Mouse (Mus musculus): ENCODE results near the gene Sspo. TPM values are rescaled to one million over a fixed set of nuclear protein-coding genes. Genes with fewer than 3 reads are reported as not detected.

The Sspo gene
- polyA plus RNA-seq, 1 experiment from 2014 or later, result 0.64 TPM

DNA sequence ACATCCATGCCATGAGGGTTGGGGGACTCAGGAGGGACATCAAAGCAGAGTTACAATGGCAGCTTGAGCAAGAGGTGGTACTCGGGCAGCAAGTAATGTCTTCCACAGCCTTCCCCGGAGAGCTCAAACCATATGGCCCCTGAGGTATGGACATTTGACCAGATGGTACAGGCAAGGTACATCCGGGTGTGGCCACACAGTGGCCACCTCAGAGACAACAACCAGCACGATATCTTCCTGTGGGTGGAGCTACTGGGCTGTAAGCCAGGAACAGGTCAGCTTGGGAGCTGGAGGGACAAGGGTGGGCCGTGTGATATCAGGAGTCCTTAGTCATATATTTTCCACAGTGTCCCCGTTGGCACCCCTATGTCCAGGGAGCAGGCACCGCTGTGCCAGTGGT, 19.5 kb downstream of the Sspo start:
- Histone ChIP-seq H3K9me3 (no peaks in the 10 kb centered on the region), H3K36me3 (no peaks in the 10 kb centered on the region), H3K4me1 (replicated peaks) (peaks cover 30% of the 10 kb centered on the region), H3K27me3 (ENCODE audit: insufficient read depth, poor library complexity, severe bottlenecking) (no peaks in the 10 kb centered on the region), H3K4me3 (no peak overlapping the region), H3K27ac (no peak overlapping the region; the same call in none of the 2 replicates)
- WGBS, result 82% methylated on average over 7 of the region's 7 CpGs
- DNase-seq (ENCODE audit: low spot score), result no peak

DNA sequence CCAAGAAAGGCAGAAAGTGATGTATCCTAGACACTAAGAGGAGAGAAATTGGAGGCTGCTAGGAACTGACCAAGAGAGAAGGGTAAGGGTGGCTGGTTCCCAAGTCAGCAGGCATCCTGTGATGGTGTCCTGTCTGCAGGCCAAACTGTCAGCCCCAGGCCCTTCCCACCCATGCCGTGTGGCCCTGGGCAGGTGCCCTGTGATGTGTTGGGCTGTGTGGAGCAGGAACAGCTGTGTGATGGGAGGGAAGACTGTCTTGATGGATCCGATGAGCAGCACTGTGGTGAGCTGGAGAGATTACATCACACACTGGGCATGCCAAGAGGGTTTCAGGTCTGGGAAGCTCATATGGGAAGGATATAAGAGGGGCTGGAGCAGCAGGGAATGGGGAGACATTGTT, 22.7 kb downstream of the Sspo start:
- Histone ChIP-seq H3K36me3 (no peaks in the 10 kb centered on the region), H3K9me3 (no peaks in the 10 kb centered on the region), H3K4me1 (replicated peaks) (peaks cover 17% of the 10 kb centered on the region), H3K27ac (no peak overlapping the region), H3K27me3 (ENCODE audit: insufficient read depth, poor library complexity, severe bottlenecking) (no peaks in the 10 kb centered on the region), H3K4me3 (no peak overlapping the region)
- no peak for DNase-seq (ENCODE audit: low spot score)
- 90% methylated on average over 2 of the region's 2 CpGs for WGBS

DNA sequence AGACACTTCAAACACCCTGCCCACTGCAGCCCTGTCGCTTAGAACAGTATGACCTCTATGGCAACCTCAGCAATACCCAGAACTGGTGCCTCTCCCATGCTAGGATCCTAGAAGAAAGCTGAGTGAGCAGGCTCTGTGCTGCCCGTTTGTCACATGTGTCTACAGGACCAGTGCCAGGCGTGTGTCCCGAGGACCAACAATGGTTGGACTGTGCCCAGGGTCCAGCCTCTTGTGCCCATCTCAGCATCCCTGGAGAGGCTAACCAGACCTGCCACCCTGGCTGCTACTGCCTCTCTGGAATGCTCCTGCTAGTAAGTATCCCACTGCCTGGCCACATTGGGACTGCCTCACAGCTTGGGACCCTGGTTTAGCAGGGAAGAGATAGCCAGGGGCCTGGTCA, 30.4 kb downstream of the Sspo start:
- peaks cover 20% of the 10 kb centered on the region; the same call in 1 of the 2 replicates for H3K4me1 ChIP-seq (replicated peaks)
- H3K9me3 ChIP-seq, result no peaks in the 10 kb centered on the region
- WGBS, result 88% methylated on average over 4 of the region's 4 CpGs
- no peaks in the 10 kb centered on the region for H3K27me3 ChIP-seq (ENCODE audit: insufficient read depth, poor library complexity, severe bottlenecking)
- no peaks in the 10 kb centered on the region for H3K36me3 ChIP-seq
- no peak overlapping the region for H3K27ac ChIP-seq
- no peak overlapping the region for H3K4me3 ChIP-seq
- DNase-seq (ENCODE audit: low spot score), result no peak

DNA sequence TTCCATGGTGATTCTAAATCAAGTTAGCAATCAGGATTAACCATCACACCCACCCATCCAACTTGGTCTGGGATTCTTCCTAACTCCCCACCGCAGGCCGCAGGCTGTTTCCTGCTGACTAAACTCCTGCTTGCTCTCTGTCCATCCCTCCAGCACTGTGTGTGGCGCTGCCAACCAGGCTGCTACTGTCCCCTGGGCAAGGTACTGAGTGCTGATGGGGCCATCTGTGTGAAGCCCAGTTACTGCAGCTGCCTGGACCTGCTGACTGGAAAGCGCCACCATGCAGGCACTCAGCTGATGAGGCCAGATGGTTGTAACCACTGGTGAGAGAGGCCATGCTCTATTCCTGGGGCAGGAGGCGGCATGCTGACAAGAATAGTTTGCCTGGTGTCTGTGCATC, 34.5 kb downstream of the Sspo start:
- WGBS, result 68% methylated on average over 5 of the region's 5 CpGs
- H3K4me1 ChIP-seq (replicated peaks), result peaks cover 27% of the 10 kb centered on the region
- H3K36me3 ChIP-seq, result no peaks in the 10 kb centered on the region
- peaks cover 2% of the 10 kb centered on the region; the same call in 1 of the 2 replicates for H3K27me3 ChIP-seq (ENCODE audit: insufficient read depth, poor library complexity, severe bottlenecking)
- 0 out of 2 replicates have a peak overlapping the region, but pooled peaks have one; percentile 40 for H3K27ac ChIP-seq
- no peak for DNase-seq (ENCODE audit: low spot score)
- H3K4me3 ChIP-seq, result no peak overlapping the region
- no peaks in the 10 kb centered on the region for H3K9me3 ChIP-seq

DNA sequence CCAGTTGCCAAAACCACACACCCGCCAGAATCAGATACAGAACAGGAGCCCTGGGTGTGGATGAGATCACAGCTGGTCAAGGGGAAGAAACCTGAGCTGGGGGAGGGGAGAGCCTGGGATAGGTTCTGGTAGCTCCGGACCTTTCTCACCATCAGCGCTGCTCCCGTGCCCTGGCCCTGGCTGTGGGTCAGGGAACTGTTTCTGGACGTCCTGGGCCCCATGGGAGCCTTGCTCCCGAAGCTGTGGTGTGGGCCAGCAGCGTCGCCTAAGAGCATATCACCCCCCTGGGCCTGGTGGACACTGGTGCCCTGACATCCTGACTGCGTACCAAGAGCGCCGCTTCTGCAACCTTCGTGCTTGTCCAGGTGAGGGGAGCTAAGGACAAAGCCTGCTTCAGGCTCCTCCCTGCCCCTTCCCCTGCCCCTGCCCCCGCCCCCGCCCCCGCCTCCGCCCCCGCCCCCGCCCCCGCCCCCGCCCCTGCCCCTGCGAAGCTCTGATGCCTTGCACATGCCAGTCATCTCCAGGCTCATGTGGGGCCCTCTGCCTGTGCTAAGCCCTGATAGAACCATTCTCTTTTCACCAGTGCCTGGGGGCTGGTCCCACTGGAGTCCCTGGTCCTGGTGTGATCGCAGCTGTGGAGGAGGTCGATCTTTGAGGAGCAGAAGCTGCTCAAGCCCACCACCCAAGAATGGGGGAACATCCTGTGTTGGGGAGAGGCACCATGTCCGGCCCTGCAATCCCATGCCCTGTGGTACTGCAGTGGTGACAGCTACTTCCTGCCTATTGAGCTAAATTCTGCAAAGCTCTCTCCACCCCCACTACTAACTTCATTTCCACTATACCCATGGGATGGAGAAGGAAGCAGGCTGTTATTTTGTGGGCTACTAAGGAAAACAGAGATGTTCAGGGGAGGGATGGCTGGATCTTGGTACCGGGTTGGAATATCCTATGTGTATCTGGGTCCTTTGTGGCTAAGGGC, 40.0 kb downstream of the Sspo start:
- Histone ChIP-seq H3K27me3 (ENCODE audit: insufficient read depth, poor library complexity, severe bottlenecking) (peaks cover 19% of the 10 kb centered on the region), H3K4me3 (peak overlapping the region; percentile 44), H3K36me3 (no peaks in the 10 kb centered on the region), H3K4me1 (replicated peaks) (peaks cover 44% of the 10 kb centered on the region), H3K9me3 (no peaks in the 10 kb centered on the region), H3K27ac (peak overlapping the region; percentile 85)
- 13% methylated on average over 19 of the region's 25 CpGs for WGBS
- DNase-seq (ENCODE audit: low spot score), result peak; percentile 58

DNA sequence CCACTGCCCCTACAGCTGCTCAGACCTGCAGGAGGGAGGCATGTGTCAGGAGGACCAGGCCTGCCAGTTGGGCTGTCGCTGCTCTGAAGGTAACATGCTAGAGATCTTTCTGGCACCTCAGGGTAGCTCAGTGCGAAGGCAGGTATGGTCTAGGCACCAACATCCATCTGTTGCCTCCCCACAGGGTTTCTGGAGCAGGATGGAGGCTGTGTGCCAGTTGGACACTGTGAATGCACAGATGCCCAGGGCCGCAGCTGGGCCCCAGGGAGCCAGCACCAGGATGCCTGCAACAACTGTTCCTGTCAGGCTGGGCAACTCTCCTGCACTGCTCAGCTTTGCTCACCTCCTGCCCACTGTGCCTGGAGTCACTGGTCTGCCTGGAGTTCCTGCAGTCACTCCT, 41.7 kb downstream of the Sspo start:
- peaks cover 19% of the 10 kb centered on the region for H3K27me3 ChIP-seq (ENCODE audit: insufficient read depth, poor library complexity, severe bottlenecking)
- H3K9me3 ChIP-seq, result no peaks in the 10 kb centered on the region
- no peak for DNase-seq (ENCODE audit: low spot score)
- 89% methylated on average over 3 of the region's 3 CpGs for WGBS
- no peak overlapping the region for H3K27ac ChIP-seq
- H3K4me3 ChIP-seq, result no peak overlapping the region
- H3K36me3 ChIP-seq, result no peaks in the 10 kb centered on the region
- peaks cover 51% of the 10 kb centered on the region for H3K4me1 ChIP-seq (replicated peaks)

DNA sequence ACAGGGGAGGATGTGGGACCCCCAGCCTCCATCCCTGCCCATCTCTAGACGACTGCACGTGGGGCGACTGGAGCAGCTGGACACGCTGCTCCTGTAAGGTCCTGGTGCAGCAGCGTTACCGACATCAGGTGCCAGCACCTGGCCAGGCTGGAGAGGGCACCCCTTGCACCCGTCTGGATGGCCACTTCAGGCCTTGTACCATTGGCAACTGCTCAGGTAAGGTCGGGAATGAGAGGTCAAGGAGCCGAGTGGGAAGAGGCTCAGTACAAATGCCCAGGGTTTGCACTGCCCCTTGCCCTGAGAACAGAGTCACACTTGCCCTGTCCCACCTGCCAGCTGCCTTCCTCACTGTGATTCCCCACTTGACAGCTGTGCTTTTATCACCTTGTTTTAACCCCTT, 43.3 kb downstream of the Sspo start:
- 71% methylated on average over 9 of the region's 9 CpGs for WGBS
- Histone ChIP-seq H3K9me3 (no peaks in the 10 kb centered on the region), H3K27me3 (ENCODE audit: insufficient read depth, poor library complexity, severe bottlenecking) (peaks cover 19% of the 10 kb centered on the region), H3K36me3 (no peaks in the 10 kb centered on the region), H3K4me3 (no peak overlapping the region), H3K4me1 (replicated peaks) (peaks cover 48% of the 10 kb centered on the region), H3K27ac (0 out of 2 replicates have a peak overlapping the region, but pooled peaks have one; percentile 4)
- no peak for DNase-seq (ENCODE audit: low spot score)

DNA sequence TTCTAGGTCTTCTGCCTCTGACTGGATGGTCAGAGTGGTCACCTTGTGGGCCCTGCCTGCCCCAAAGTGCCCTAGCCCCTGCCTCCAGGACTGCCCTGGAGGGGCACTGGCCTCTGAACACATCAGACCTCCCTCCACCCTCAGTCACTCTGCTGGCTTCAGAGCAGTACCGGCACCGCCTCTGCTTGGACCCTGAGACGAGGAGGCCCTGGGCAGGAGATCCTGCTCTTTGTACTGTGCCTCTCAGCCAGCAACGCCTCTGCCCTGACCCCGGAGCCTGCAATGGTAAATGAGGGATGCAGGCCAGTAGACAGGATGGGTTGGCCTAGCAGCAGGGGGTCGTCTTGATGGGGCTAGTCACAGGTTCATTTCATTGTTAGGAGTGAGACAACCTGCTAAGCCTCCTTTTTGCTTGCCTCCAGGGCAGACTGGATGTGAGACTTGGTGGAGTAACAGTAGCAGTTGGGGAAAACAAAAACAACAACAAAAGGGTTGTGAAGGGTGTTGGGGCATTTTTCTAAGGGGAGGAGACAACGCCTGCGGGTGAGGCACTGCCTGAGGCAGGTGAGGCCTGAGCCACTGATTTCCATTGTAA, 45.2 kb downstream of the Sspo start:
- no peak overlapping the region for H3K4me3 ChIP-seq
- H3K27ac ChIP-seq, result peak overlapping the region; percentile 13; the same call in 1 of the 2 replicates
- no peaks in the 10 kb centered on the region for H3K9me3 ChIP-seq
- DNase-seq (ENCODE audit: low spot score), result no peak
- no peaks in the 10 kb centered on the region for H3K36me3 ChIP-seq
- H3K4me1 ChIP-seq (replicated peaks), result peaks cover 29% of the 10 kb centered on the region
- peaks cover 16% of the 10 kb centered on the region for H3K27me3 ChIP-seq (ENCODE audit: insufficient read depth, poor library complexity, severe bottlenecking)
- WGBS, result 7% methylated on average over 8 of the region's 8 CpGs

DNA sequence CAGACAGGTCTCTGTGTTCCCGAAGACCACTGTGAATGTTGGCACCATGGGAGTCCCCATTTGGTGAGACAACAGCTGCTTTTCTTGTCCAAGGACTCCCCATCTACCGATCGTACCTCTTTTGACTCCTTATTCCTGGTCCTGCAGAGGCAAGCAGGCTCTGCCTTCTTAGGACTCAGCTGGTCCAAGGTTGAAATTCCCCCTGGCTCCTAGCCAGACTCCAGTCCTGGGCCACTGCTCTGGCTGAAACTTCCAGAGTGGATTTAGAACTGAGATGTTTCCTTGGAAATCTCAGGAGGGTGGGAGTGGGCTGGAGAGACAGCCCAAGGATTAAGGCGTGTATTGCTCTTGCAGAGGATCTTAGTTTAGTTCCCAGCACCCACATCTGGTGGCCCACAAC, 49.5 kb downstream of the Sspo start:
- no peak overlapping the region for H3K27ac ChIP-seq
- H3K4me3 ChIP-seq, result no peak overlapping the region
- DNase-seq (ENCODE audit: low spot score), result no peak
- H3K36me3 ChIP-seq, result no peaks in the 10 kb centered on the region
- H3K4me1 ChIP-seq (replicated peaks), result peaks cover 20% of the 10 kb centered on the region
- 85% methylated on average over 4 of the region's 4 CpGs for WGBS
- no peaks in the 10 kb centered on the region for H3K9me3 ChIP-seq
- peaks cover 4% of the 10 kb centered on the region; the same call in 1 of the 2 replicates for H3K27me3 ChIP-seq (ENCODE audit: insufficient read depth, poor library complexity, severe bottlenecking)

DNA sequence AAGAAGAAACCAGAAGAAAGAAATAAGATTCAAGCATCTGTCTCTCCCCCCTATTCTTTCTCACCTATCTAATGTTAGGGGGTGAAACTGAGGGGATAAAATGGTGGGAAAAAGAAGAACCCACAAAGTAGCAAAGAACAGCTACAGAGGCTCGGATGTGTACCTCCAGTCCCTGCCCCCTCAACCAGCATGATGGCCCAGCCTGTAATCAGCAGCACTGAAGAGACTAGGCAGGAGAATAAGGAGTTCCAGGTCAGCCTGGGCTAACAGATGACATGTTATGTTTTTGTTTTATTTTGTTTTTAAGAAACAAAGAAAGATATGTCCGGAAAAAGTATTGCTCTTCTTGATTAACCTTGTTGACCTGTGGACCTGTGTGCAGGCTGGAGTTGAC, 55.8 kb downstream of the Sspo start:
- DNase-seq (ENCODE audit: low spot score), result no peak
- Histone ChIP-seq H3K9me3 (no peaks in the 10 kb centered on the region), H3K4me1 (replicated peaks) (peaks cover 12% of the 10 kb centered on the region), H3K36me3 (peaks cover 5% of the 10 kb centered on the region; the same call in 1 of the 2 replicates), H3K27ac (0 out of 2 replicates have a peak overlapping the region, but pooled peaks have one; percentile 82), H3K27me3 (ENCODE audit: insufficient read depth, poor library complexity, severe bottlenecking) (no peaks in the 10 kb centered on the region), H3K4me3 (peak overlapping the region; percentile 63)
- WGBS, result 17% methylated on average over 2 of the region's 2 CpGs

DNA sequence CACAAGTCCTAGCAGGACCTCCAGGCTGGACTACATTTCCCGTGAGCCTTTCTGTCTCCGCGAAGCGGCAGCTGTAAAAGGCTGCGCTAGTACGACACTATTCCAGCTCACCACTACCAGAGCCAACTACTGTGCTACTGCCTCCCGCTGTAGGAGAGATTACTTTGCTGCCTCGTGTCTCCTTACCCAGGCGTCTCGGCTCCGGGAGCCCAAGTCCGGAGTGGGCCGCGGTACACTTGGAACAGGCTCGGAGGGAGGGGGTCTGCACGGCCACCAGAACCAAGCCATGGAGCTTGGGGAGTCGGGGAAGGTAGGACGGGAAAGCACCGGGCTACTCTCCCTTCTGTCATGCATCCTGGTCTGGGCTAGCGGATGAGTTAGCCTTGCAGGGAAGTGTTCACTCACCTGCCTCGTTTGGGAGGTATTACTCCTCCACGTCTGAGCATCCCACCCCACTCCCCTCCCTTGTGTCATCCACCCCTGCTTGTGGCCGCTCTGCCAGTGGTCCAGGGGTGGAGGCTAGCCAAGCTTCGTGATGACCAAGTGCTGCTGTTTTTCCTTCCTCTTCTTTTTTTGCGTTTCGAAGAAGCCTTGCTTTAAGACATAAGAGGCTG, 56.3 kb downstream of the Sspo start:
- Histone ChIP-seq H3K9me3 (no peaks in the 10 kb centered on the region), H3K4me1 (replicated peaks) (peaks cover 12% of the 10 kb centered on the region), H3K4me3 (peak overlapping the region; percentile 63), H3K36me3 (peaks cover 5% of the 10 kb centered on the region; the same call in 1 of the 2 replicates), H3K27ac (peak overlapping the region; percentile 82), H3K27me3 (ENCODE audit: insufficient read depth, poor library complexity, severe bottlenecking) (no peaks in the 10 kb centered on the region)
- WGBS, result under 1% methylated on average over 26 of the region's 26 CpGs
- DNase-seq (ENCODE audit: low spot score), result peak; percentile 79

DNA sequence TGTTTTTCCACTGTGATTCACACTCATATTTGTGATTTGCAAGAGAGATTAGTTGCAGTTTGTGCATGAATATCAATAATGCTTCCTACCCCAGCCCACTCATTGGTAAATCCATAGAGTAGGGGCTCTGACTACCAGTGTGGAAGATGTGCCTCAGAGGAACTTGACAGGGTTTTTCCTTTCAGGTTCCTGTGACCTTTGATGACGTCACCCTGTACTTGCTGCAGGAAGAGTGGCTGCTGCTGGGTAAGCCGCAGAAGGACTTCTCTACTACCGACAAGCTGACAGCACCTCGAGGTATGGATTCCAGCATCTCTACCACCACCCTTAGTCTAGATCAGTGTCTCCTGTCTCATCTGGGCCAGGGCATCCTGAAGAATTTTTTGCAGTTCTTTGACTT, 60.1 kb downstream of the Sspo start:
- WGBS, result 83% methylated on average over 4 of the region's 4 CpGs
- Histone ChIP-seq H3K4me1 (replicated peaks) (peaks cover 7% of the 10 kb centered on the region), H3K27ac (no peak overlapping the region), H3K27me3 (ENCODE audit: insufficient read depth, poor library complexity, severe bottlenecking) (no peaks in the 10 kb centered on the region), H3K9me3 (no peaks in the 10 kb centered on the region), H3K4me3 (no peak overlapping the region), H3K36me3 (peaks cover 30% of the 10 kb centered on the region)
- no peak for DNase-seq (ENCODE audit: low spot score)
